Mouse (Mus musculus) heart, embryonic 14.5 days (tissue): ENCODE measurements around the gene Ndufaf2. TPM values are rescaled to one million over a fixed set of nuclear protein-coding genes. Genes with fewer than 3 reads are reported as not detected.

Experiments used
- ATAC-seq: fragments of 200-750 bp; cut with Nextera tagmentation; 2 replicates; pipeline ENCODE4 v1.8.0; 2017; ENCODE audit warnings: low read depth, moderate TSS enrichment; ENCODE audit not compliant: insufficient number of reproducible peaks, insufficient read depth, low FRiP score
- H3K27ac ChIP-seq, 2 experiments: fragments of 200-500 bp in 1 of 2; fragments of 300-500 bp in 1 of 2; sonication (generic) in 1 of 2; replicated peaks in 1 of 2; 2 replicates each; pipeline ENCODE4 v1.5.1; 2012 to 2014; ENCODE audit warnings: low read depth in 2 of 2, low read length in 2 of 2, control low read depth in 1 of 2, mild to moderate bottlenecking in 1 of 2, mixed read lengths in 1 of 2; ENCODE audit not compliant: control insufficient read depth in 1 of 2, insufficient read depth in 1 of 2
- H3K27me3 ChIP-seq: fragments of 300-500 bp; sonication (generic); 2 replicates; pipeline ENCODE4 v1.6.1; 2014; ENCODE audit warnings: mild to moderate bottlenecking, low read length, control low read depth; ENCODE audit not compliant: control insufficient read depth, insufficient read depth
- H3K36me3 ChIP-seq: fragments of 300-500 bp; sonication (generic); 2 replicates; pipeline ENCODE4 v1.6.1; 2014; ENCODE audit warnings: mild to moderate bottlenecking, control low read depth, low read length, mixed read lengths; ENCODE audit not compliant: control insufficient read depth, insufficient read depth
- H3K4me1 ChIP-seq, 2 experiments: fragments of 200-500 bp in 1 of 2; fragments of 300-500 bp in 1 of 2; sonication (generic) in 1 of 2; 2 replicates each; pipeline ENCODE4 v1.6.1; 2012 to 2014; ENCODE audit warnings: low read length in 2 of 2, control low read depth in 1 of 2, mixed read lengths in 1 of 2; ENCODE audit not compliant: control insufficient read depth in 2 of 2, insufficient read depth in 2 of 2
- H3K4me2 ChIP-seq: fragments of 300-500 bp; sonication (generic); 2 replicates; pipeline ENCODE4 v1.6.1; 2014; ENCODE audit warnings: mild to moderate bottlenecking, low read length
- H3K4me3 ChIP-seq, 2 experiments: fragments of 200-500 bp in 1 of 2; fragments of 300-500 bp in 1 of 2; sonication (generic) in 1 of 2; 2 replicates each; pipeline ENCODE4 v1.5.1; 2012 to 2014; ENCODE audit warnings: low read length in 2 of 2, mild to moderate bottlenecking in 2 of 2, control low read depth in 1 of 2, low read depth in 1 of 2, moderate library complexity in 1 of 2; ENCODE audit not compliant: control insufficient read depth in 1 of 2, insufficient read depth in 1 of 2
- H3K9ac ChIP-seq: fragments of 300-500 bp; sonication (generic); 2 replicates; pipeline ENCODE4 v1.6.1; 2014; ENCODE audit warnings: mild to moderate bottlenecking, low read length
- H3K9me3 ChIP-seq: fragments of 300-500 bp; sonication (generic); 2 replicates; pipeline ENCODE4 v1.6.1; 2016; ENCODE audit warnings: low read length, control low read depth; ENCODE audit not compliant: control insufficient read depth
- WGBS: fragments of 180-500 bp; shearing (Covaris S2); extraction: QIAGEN DNeasy Blood & Tissue Kit; methylation state at CpG from one replicate; pipeline ENCODE4 v1.1.7; 2014; 5-methylcytosine and 5-hydroxymethylcytosine counted together
- polyA plus RNA-seq: library from polyadenylated mRNA; unstranded; fragments of >200 nt; fragmentation: Nextera tagmentation; extraction: Ambion mirVana; gene quantifications from 2 replicates; pipeline ENCODE4 v1.2.1, GENCODE M21; 2014

The Ndufaf2 gene
- polyA plus RNA-seq, 1 experiment from 2014 or later = 56.8 TPM

DNA sequence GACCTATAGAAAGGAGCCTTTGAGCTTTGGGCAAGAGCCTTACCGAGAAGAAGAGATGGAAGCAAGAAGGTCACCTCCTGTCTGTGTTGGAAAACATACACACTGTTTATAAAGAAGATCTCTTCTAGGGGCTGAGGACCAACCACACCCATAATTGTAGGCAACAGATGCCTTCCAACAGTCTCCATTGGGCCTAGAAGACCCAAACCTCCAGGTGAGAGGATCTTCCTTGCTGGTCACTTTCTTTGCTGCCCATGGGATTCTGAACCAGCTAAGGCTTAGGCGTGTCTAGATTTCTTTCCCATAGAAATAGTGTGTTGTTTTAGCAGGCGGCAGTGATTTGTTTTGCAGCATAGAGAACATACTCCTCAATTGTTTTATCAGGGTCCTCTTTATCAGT, 162.1 kb downstream of the Ndufaf2 start:
- Histone ChIP-seq H3K27ac (no peak overlapping the region), H3K4me3 (no peak overlapping the region), H3K4me1 (no peaks in the 10 kb centered on the region), H3K4me2 (no peak overlapping the region), H3K36me3 (no peaks in the 10 kb centered on the region), H3K27me3 (no peaks in the 10 kb centered on the region), H3K9me3 (no peaks in the 10 kb centered on the region), H3K9ac (no peak overlapping the region)
- WGBS = 85% methylated on average over 3 of the region's 3 CpGs
- ATAC-seq = no peak

DNA sequence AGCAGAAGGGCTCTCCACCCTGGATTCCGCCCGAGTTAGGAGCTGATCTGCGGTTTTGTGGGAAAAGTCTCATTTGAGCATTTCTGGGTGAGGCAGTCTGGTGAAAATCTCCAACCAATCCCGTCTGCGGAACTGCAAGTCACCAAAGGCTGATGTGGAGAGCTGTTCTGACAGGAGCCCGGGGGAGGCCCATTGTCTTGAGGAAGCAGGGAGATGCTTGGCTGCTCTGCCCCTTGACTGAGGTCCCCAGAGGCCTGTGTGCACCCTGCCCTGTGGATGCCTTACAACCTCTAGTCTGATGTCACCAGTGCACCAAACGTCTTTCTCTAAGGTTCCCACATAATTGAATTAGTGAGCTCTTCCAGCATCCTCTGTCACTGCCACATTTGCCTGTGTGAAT, 163.2 kb downstream of the Ndufaf2 start:
- Histone ChIP-seq H3K4me3 (no peak overlapping the region), H3K36me3 (no peaks in the 10 kb centered on the region), H3K27me3 (no peaks in the 10 kb centered on the region), H3K9me3 (no peaks in the 10 kb centered on the region), H3K4me1 (no peaks in the 10 kb centered on the region), H3K4me2 (no peak overlapping the region), H3K9ac (no peak overlapping the region), H3K27ac (no peak overlapping the region)
- WGBS = 75% methylated on average over 7 of the region's 7 CpGs
- ATAC-seq = no peak

DNA sequence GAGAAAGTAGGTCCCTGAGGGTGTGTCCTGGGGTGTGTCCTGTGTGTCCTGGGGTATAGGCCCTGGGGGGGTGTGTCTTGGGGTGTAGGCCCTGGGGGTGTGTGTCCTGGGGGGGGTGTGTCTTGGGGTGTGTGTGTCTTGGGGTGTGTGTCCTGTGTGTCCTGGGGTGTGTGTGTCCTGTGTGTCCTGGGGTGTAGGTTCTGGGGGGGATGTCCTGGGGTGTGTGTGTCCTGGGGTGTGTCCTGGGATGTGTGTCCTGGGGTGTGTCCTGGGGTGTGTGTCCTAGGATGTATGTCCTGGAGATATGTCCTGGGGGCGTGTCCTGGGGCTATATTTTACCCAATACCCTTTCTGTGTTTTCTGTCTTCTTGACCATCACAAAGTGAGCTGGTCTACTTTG, 165.8 kb downstream of the Ndufaf2 start:
- ATAC-seq = no peak
- Histone ChIP-seq H3K4me1 (no peaks in the 10 kb centered on the region), H3K9ac (no peak overlapping the region), H3K27ac (no peak overlapping the region), H3K4me2 (no peak overlapping the region), H3K36me3 (no peaks in the 10 kb centered on the region), H3K4me3 (no peak overlapping the region), H3K9me3 (no peaks in the 10 kb centered on the region), H3K27me3 (no peaks in the 10 kb centered on the region)
- 59% methylated on average over 1 of the region's 1 CpGs for WGBS

DNA sequence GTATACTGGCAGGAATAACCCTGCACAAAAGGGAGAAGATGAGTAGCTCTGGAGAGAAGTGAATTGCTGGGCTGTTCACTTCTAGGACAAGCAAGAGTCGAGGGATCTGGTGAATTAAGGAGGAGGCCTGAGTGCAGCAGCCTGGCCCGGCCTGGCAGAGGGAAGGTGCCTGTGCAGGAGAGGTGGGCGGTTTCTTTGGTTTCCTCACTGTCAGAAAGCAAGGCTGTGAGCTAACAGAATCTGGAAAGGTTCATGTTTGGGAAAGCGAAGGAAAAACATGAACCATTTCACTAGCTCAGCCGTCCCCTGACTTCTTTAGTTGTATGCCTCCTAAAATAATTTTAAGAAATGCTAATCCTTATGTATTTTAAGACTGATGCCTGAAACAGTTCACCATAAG, 173.8 kb downstream of the Ndufaf2 start:
- no peak for ATAC-seq
- H3K9ac ChIP-seq = no peak overlapping the region
- 74% methylated on average over 5 of the region's 5 CpGs for WGBS
- H3K27ac ChIP-seq = no peak overlapping the region
- no peaks in the 10 kb centered on the region for H3K27me3 ChIP-seq
- H3K4me3 ChIP-seq = no peak overlapping the region
- H3K36me3 ChIP-seq = no peaks in the 10 kb centered on the region
- H3K9me3 ChIP-seq = 0 out of 2 replicates have a peak, but pooled peaks cover 5% of the 10 kb centered on the region
- no peaks in the 10 kb centered on the region for H3K4me1 ChIP-seq
- H3K4me2 ChIP-seq = no peak overlapping the region

DNA sequence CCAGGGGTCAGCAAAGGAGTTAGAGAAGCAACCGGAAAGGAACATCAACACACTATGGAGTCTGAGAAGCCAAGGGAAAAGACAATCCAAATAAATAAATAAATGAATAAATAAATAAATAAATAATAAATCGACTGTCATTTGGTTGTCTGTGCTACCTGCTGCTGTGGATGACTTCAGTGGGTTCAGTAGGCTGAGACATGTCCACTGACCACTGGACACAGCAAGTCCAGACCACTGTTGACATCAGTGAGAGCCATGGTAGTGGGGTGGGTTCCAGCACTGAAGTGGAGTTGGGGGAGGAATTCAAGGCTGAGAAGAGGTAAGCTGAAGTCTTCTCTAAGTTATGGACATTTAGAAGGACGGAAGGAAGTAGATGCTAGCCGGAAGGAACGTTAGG, 174.2 kb downstream of the Ndufaf2 start:
- no peak overlapping the region for H3K4me2 ChIP-seq
- ATAC-seq = no peak; the same call in 1 of the 2 replicates
- no peaks in the 10 kb centered on the region for H3K27me3 ChIP-seq
- H3K4me1 ChIP-seq = no peaks in the 10 kb centered on the region
- no peak overlapping the region for H3K4me3 ChIP-seq
- H3K27ac ChIP-seq = no peak overlapping the region
- WGBS = 82% methylated on average over 5 of the region's 5 CpGs
- no peak overlapping the region for H3K9ac ChIP-seq
- H3K9me3 ChIP-seq = 0 out of 2 replicates have a peak, but pooled peaks cover 5% of the 10 kb centered on the region
- H3K36me3 ChIP-seq = no peaks in the 10 kb centered on the region

DNA sequence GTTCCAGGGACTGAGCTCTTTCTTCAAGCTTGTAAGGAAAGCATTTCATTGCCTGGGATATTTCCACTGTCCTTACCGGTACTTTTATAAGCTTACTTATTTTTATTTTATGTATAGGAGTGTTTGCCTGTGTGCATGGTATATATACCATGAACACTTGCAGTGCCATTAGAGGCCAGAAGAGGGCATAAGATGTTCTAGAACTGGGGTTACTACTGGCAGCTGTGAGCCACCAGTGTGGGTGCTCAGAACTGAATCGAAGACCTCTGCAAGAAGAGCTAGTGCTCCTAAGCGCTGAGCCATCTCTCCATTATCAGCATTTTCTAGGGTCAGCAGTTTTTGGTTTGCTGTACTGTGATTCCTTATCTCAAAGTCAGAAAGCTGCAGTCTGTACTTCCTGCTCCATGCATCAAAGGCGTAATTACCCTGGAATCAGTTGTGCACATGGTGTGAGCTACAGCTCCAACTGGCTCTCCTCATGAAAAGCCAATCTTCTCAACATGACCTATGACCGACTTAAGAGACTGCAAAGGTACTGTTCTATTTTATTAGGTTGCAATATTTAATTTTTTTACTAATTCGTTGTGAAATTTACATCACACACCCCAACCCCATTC, 175.1 kb downstream of the Ndufaf2 start:
- Histone ChIP-seq H3K4me3 (no peak overlapping the region), H3K27ac (no peak overlapping the region), H3K9me3 (0 out of 2 replicates have a peak, but pooled peaks cover 5% of the 10 kb centered on the region), H3K36me3 (no peaks in the 10 kb centered on the region), H3K4me1 (no peaks in the 10 kb centered on the region), H3K4me2 (no peak overlapping the region), H3K9ac (no peak overlapping the region), H3K27me3 (no peaks in the 10 kb centered on the region)
- ATAC-seq = no peak
- 88% methylated on average over 6 of the region's 6 CpGs for WGBS

DNA sequence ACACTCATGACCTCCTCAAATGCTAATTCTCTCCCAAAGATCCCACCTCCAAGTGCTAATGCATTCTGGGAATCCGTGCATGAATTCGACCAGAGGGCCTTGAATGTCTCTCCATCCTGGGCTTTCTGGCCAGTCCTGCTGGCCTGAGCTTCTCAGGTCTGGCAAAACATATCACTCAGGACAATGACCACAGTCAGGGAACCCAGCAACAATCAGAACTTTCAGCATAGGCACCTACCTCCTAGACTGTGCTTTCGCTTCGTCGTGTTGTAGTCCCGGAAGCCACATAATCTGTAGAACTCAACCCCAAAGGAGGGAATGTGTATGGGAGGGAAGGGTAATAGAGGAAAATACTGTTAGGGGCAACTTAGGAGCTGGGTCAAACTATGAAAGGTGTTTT, 179.0 kb downstream of the Ndufaf2 start:
- H3K9me3 ChIP-seq = 0 out of 2 replicates have a peak, but pooled peaks cover 5% of the 10 kb centered on the region
- no peak overlapping the region for H3K4me3 ChIP-seq
- 91% methylated on average over 6 of the region's 6 CpGs for WGBS
- no peaks in the 10 kb centered on the region for H3K27me3 ChIP-seq
- no peak for ATAC-seq
- no peaks in the 10 kb centered on the region for H3K36me3 ChIP-seq
- no peak overlapping the region for H3K9ac ChIP-seq
- H3K4me2 ChIP-seq = no peak overlapping the region
- H3K27ac ChIP-seq = no peak overlapping the region
- H3K4me1 ChIP-seq = no peaks in the 10 kb centered on the region
